Mouse (Mus musculus) gastrocnemius, adult 2 months (tissue): Measurements from ENCODE around the gene Cdh19. TPM values are rescaled to one million over a fixed set of nuclear protein-coding genes. Genes with fewer than 3 reads are reported as not detected.
A peak's percentile ranks its signal among the peaks of the same experiment; 100 is the strongest.

ENCODE experiments used
- DNase-seq: peaks from one replicate; pipeline ENCODE4 v3.0.0; 2022
- H3K27ac ChIP-seq: fragments of 200-600 bp; 2 replicates; pipeline ENCODE4 v1.8.1; 2022; ENCODE audit warnings: mild to moderate bottlenecking
- H3K4me3 ChIP-seq: fragments of 200-600 bp; 2 replicates; pipeline ENCODE4 v1.8.1; 2022; ENCODE audit warnings: mild to moderate bottlenecking, moderate library complexity
- CTCF ChIP-seq: fragments of 200-600 bp; IDR thresholded peaks from 2 replicates; pipeline ENCODE4 v1.8.1; 2022; ENCODE audit warnings: antibody characterized with exemption, mild to moderate bottlenecking, moderate library complexity
- intact Hi-C: fragments of 180-260 bp; cut with DNase I; formaldehyde crosslinking; loops from one replicate; pipeline ENCODE4 v1.15.1; 2025
- long read RNA-seq, 2 experiments: library from polyadenylated mRNA; stranded (forward); transcript quantifications; one replicate each; pipeline ENCODE4 v2.0.0; 2021
- total RNA-seq, 2 experiments: library from RNA; stranded (reverse); gene quantifications; 2 replicates each; pipeline ENCODE4 v1.2.3; 2021

Gene Cdh19
- under 1 TPM; 0.71 to 0.73 TPM for total RNA-seq
- long read RNA-seq, experiment 1: 0 reads
- long read RNA-seq, experiment 2: 0 reads

DNA sequence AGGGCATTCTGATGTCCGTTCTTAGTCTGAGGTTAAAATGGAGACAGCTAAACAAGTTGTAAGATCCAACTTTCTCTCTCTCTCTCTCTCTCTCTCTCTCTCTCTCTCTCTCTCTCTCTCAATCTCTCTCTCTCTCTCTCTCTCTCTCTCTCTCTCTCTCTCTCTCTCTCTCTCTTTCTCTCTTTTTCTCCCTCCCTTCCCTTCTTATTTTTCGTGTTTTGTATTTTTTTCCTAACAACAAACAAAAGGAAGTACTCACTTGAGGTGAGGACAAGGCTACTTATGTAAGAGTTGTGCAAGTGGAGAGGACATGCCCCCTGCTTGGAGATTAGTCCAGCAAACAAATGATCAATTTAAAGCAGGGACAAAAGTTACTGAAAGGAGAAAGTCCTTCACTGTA, at the start of gene Cdh19:
Gene Cdh19 (minus strand): TSS at position 101 of the 400 bp plus-strand sequence.
- intact Hi-C loops: no loop called here
- Histone ChIP-seq H3K4me3 (peak within 1 kb of the TSS; percentile 9; the same call in 1 of the 2 replicates), H3K27ac (no peak within 1 kb of the TSS)
- no peak for TF ChIP-seq CTCF
- DNase-seq: no peak

DNA sequence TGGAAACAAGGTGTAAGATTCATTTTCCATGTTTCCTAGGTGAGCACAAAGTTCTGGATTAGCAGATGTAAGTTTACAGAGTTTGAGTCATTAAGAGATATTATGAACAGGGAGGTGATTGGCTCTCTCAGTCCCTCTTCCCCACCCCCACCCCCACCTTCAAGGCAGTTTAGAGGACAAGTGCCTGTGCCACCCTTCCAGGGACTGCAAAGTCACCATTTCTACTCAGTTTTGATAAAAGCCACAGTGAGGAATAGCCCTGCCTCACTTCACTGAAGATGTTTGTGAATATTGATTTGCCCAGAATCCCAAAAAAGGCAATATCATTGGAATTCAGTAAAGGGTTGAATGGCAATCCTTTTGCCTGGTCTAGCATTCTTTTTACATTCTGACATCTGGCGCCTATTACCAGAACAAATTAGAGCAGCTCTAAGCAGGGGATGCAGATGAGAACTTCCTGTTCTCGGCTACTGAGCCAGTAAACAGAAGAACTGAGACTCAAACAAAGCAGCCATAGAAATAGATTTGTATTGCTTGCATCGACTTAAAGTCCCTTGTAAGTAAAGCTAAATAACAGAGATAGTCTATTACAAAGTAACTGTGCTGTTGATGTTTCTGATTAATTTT, 43.2 kb upstream of the Cdh19 start:
- intact Hi-C loops: no loop called here
- TF ChIP-seq CTCF: no peak
- H3K27ac ChIP-seq: no peak overlapping the region
- no peak overlapping the region for H3K4me3 ChIP-seq
- DNase-seq: no peak

DNA sequence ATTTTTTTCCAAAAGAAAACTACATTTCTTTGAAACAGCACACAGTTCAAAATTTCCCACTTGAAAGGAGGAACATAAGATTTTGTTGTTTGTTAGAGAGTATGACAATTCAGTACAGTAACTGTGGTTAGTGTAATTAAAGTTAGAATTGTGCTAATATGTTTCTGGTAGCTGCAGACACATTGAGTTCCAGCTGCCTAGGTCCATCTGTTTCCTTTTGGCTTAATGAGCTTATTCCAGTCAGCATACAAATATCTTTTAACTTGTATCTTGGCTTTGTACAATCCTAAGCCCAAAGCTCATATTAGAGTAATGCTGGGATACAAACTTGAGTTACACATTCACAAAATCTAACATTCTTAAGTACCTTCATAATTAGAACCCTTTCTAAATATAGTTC, 40.3 kb upstream of the Cdh19 start:
- intact Hi-C loops: no loop called here
- no peak overlapping the region for H3K27ac ChIP-seq
- no peak for TF ChIP-seq CTCF

DNA sequence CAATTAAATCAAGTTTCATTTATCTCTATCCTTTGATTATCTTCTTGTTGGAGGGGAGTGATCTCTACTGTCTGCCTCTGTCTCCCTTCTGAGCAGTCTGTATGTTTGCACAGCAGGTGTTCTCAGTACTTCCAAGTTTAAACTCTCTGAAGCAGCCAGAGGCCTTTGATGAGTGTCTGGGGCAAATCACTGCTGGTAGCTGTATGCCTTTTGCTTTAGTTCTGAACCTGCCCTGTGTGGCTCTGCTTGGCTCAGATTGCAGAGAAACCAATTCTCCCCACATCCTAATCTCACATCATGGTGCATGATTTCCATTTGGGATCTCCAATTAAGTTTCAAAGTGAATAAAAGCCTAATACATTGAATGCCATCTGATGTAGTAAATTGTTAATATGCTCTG, 12.4 kb upstream of the Cdh19 start:
- TF ChIP-seq CTCF: no peak
- Histone ChIP-seq H3K4me3 (no peak overlapping the region), H3K27ac (no peak overlapping the region)
- DNase-seq: no peak
- intact Hi-C loops: no loop called here

More for the DNA sequence above, 40.3 kb upstream of the Cdh19 start:
- H3K4me3 ChIP-seq: no peak overlapping the region
- no peak for DNase-seq

DNA sequence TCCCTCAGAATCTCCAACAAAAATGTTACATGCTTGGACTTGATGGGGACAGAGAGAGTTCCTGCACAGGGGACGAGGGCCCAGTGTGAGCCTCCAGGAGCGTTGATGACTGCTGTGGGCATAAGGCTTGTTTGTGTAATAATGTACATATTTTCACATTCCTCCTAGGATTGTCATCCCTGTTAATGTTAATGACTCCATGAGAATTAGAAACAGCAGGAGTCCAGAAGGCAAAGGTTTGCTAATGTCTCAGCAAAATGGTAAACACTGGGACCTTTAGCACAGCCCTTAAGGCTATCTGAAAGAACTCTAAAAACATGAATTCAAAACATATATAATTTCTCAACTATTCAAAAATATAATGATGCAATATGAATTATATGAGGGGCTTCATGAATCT, 8.2 kb downstream of the Cdh19 start:
- intact Hi-C loops: no loop called here
- no peak overlapping the region for H3K4me3 ChIP-seq
- TF ChIP-seq CTCF: no peak
- no peak for DNase-seq
- H3K27ac ChIP-seq: no peak overlapping the region

DNA sequence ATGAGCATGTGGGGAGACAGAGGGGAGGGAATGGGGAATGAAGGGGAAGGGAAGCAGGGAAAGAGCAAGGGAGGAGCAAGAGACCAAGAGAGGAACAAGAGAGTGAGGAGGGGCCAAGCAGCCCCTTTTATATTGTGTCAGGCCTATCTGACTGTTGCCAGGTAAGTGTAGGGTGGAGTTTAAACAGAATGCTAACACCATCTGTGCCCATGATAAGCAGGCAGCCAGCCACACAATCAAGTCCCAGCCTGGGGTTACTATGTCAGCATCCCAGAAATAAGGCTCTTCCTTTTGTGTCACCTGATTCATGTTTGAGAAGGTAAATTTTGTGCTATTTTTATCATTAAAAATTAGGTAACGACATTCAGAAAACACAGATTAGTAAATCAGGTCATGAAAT, 67.6 kb downstream of the Cdh19 start:
- intact Hi-C loops: no loop called here
- Histone ChIP-seq H3K4me3 (no peak overlapping the region), H3K27ac (no peak overlapping the region)
- DNase-seq: no peak
- TF ChIP-seq CTCF: no peak

DNA sequence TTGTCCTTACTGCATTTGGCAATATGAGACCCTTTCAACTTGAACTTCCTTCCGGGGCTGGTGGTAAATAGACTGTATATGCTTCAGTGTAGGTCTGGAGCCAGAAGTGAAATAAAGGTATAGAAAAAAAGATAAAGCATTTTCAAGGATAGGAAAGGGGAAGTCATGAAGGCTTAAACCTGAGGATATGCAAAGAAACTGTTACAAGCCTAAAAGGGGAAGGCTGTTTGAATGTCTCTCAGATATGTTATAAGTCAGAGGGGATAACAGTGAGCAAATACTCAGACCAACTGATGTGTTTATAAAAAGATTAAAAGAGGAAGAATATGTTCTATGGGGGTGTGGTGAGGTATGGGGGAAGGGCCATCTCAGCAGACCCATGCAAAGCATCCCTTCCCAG, 68.2 kb downstream of the Cdh19 start:
- DNase-seq: no peak
- Histone ChIP-seq H3K27ac (no peak overlapping the region), H3K4me3 (no peak overlapping the region)
- intact Hi-C loops: no loop called here
- no peak for TF ChIP-seq CTCF

DNA sequence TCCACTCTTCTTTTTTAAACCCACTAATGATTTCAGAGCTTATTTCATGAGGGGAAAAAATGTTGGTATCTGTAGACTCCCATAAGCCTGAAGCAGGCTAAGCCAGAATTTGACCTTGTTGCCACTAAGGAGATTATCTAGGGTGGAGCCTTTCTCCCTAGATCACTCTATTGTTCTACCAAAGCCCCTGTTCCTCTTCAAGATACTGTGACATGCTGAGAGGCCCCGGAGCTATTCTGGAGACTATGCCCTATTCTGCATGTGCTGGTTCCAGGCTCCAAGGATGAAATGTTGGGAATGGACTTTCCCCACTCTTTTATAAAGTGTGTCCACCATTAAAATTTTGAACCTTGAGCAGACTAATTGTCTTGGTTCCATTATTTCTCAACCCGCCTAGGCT, 73.1 kb downstream of the Cdh19 start:
- Histone ChIP-seq H3K4me3 (no peak overlapping the region), H3K27ac (no peak overlapping the region)
- DNase-seq: no peak
- intact Hi-C loops: no loop called here
- TF ChIP-seq CTCF: no peak
